Mouse (Mus musculus) lung, postnatal 0 days (tissue): Measurements from ENCODE around the gene Gm10681. TPM values are rescaled to one million over a fixed set of nuclear protein-coding genes. Genes with fewer than 3 reads are reported as not detected.

ENCODE experiments used
- polyA plus RNA-seq: library from polyadenylated mRNA; unstranded; fragments of >200 nt; fragmentation: Nextera tagmentation; extraction: Ambion mirVana; gene quantifications from 2 replicates; pipeline ENCODE4 v1.2.1, GENCODE M21; 2015

Gm10681 gene
- polyA plus RNA-seq, 1 experiment from 2014 or later: not detected

Other genes starting within 250 kb of the Gm10681 start
- 12.1 and 15.1 TPM in 2 replicates for gene Phgdh, start 248.8 kb downstream of the Gm10681 start, polyA plus RNA-seq
- 9.2 and 10.6 TPM in 2 replicates for gene Zfp697, start 206.3 kb downstream of the Gm10681 start, polyA plus RNA-seq
- gene Gm4450, start 131.7 kb downstream of the Gm10681 start, polyA plus RNA-seq: not detected in 2 replicates
- gene Hsd3b4, start 78.3 kb downstream of the Gm10681 start, polyA plus RNA-seq: not detected in 2 replicates
- gene Hsd3b5, start 41.4 kb upstream of the Gm10681 start, polyA plus RNA-seq: not detected in 2 replicates
- 0.05 TPM in 1 of 2 replicates, not detected in the other for gene Hsd3b2, start 135.7 kb upstream of the Gm10681 start, polyA plus RNA-seq
- gene Hsd3b3, start 174.3 kb upstream of the Gm10681 start, polyA plus RNA-seq: not detected in 2 replicates
- not detected in 2 replicates for gene Hsd3b6, start 225.6 kb upstream of the Gm10681 start, polyA plus RNA-seq